Mouse (Mus musculus) gastrocnemius, postnatal 14 days (tissue): ENCODE data around the gene Baz2b. TPM values are rescaled to one million over a fixed set of nuclear protein-coding genes. Genes with fewer than 3 reads are reported as not detected.

ENCODE experiments used
- DNase-seq: peaks from one replicate; pipeline ENCODE4 v3.0.0; 2021; ENCODE audit warnings: mixed read lengths
- intact Hi-C: fragments of 180-260 bp; cut with DNase I; formaldehyde crosslinking; loops from one replicate; pipeline ENCODE4 v1.15.1; 2025; ENCODE audit warnings: low total_unique reads
- total RNA-seq, 2 experiments: library from RNA; stranded (reverse); gene quantifications; 2 replicates each; pipeline ENCODE4 v1.2.3; 2021

Gene Baz2b
- total RNA-seq, 2 experiments from 2014 or later, result 31.2 to 34.9 TPM

DNA sequence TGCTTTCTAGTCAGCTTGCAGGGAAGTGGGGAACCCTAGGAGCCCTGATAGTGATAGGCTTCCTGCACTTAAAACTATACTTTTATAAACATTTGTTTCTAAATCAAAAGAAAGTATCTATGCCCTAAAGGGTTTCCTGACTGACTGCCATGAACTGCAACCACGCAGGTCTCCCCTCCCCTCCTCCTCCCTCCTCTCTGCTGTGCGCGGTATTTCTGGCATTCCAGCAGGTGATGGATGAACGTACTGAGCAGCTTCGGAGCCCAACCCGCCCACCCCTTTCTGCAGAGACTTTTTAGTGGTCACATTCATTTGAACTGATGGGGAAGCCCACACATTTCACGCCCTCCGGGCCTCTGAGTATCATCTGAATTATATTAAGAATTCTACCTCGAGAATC lies 273.3 kb downstream of the Baz2b start:
- DNase-seq, result no peak
- intact Hi-C loops, result no loop called here

- intact Hi-C loops, result loop anchor here (1.0 kb wide), 1 partner anchor 20 kb away; no protein-coding TSS in a partner anchor
- DNase-seq, result no peak
Observed at GRCm38 (mm10) chr2:59933129-59933528, 276.5 kb downstream of the Baz2b start.

GRCm38 (mm10) chr2:59932244-59932643 lies 277.4 kb downstream of the Baz2b start:
- intact Hi-C loops, result no loop called here
- no peak for DNase-seq

DNA sequence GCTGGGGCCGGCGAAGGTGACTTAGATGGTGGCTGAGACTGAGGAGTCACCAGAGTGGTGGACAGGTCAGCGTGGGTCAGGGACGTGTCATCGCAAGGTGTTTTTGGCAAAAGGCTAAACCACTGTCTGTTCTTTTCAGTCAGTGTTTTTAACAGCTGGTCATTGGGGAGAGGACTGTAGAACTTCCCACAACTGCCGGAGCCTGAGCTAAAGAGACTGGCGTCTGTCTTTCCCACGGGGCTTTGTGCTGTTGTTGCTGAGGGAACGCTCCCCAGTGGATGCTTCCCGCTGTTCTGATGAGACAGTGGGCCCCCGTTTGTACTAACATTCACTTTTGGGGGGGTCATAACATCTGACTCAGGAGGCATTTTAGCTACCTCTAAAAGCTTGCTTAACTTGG lies 296.0 kb downstream of the Baz2b start:
- intact Hi-C loops, result loop anchor here (1.0 kb wide), 1 partner anchor 20 kb away; no protein-coding TSS in a partner anchor

DNA sequence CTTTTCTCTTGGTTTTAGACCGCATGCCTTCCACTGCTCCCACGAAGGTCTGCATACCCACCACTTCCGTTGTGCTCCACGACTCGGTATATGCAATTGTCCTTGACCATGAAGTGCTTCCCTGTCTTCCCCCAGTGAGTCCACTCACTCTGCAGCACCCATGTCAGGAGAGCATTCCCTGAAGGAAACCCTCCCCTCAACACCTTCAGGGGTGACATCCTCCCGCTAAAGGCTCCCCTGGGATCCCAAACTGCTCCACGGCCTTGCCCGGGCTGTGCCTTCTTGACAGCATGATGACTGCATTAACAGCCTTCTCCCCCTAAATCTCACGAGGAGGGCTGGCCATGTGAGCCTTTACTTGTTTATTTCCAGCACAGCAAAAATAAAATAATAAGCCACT lies 301.6 kb downstream of the Baz2b start:
- DNase-seq, result no peak
- intact Hi-C loops, result no loop called here

More for the DNA sequence above, 296.0 kb downstream of the Baz2b start:
- no peak for DNase-seq

GRCm38 (mm10) chr2:59904007-59904406 lies 305.6 kb downstream of the Baz2b start:
- intact Hi-C loops, result no loop called here
- no peak for DNase-seq

DNA sequence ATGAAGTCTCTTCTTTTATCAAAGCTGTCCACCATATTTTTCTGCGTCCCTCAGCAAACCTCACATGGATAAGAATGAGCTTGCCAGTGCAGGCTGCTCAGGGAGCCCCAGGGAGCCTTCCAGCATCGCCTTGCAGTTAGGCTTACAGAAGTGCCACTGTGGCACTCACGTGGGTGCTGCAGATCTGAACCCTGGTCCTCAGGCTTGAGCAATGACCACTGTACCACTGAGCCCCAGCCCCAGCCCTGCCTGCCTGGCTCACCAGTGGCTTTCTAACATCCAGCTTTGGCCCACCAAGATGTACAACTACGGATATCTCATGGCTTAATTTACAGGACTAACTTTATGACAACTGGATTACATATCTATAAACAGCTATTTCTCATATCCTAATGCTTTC lies 311.0 kb downstream of the Baz2b start:
- intact Hi-C loops, result no loop called here
- no peak for DNase-seq

- intact Hi-C loops, result no loop called here
- DNase-seq, result no peak
Observed at GRCm38 (mm10) chr2:59898105-59898504, 311.5 kb downstream of the Baz2b start.

- intact Hi-C loops, result no loop called here
- no peak for DNase-seq
Observed at GRCm38 (mm10) chr2:59896837-59897236, 312.8 kb downstream of the Baz2b start.

DNA sequence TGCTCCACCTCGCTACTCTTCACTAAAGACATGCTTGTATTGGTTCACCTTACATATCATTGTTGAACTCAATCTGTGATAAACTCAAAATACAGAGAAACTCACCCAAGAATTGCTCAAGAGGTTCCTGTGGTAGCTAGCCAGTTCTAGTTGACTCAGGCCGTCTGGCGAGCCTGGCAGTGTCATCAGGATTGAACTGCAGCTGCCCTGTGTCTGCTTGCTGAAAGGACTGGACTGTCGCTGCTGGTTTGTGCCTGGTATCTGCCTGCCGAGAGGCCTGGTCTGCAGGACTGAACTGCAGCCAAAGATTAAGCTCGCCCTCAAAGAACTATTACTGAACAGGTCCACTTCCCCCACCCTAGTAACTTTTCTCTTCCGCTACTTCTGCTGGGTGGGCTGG lies 313.2 kb downstream of the Baz2b start:
- intact Hi-C loops, result no loop called here
- DNase-seq, result no peak

GRCm38 (mm10) chr2:59889699-59890098 lies 319.9 kb downstream of the Baz2b start:
- intact Hi-C loops, result no loop called here
- no peak for DNase-seq

DNA sequence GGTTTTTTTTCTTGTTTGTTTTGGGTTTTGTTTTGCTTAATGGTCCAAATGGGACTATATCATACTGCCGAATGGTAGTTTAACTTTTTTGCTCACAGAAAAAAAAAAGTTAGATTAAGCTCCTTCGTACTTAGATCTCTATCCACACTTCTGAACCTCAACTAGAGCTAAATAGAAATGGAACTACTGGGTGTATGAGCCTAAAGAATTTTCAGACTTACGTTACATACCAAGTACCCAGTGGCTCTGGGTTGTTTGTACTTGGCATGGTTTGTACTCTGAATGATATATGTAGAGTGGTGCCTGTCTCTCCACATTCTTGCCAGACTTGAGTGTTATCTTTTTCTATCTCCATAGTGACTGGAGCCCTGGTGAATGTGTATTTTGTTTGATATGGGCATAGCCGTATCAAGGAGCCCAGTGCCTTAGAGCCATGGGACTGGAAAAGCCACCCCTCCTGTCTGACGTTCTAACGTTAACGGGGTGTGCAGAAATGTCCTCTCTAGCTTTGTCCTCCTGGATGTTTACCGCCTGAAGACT lies 326.8 kb downstream of the Baz2b start:
- DNase-seq, result no peak
- intact Hi-C loops, result no loop called here

- intact Hi-C loops, result no loop called here
- peak; percentile 95 for DNase-seq
Observed at GRCm38 (mm10) chr2:59881831-59882741, 327.6 kb downstream of the Baz2b start, which contains the start of gene Wdsub1. Gene Wdsub1 (minus strand): TSS chr2:59882591.

DNA sequence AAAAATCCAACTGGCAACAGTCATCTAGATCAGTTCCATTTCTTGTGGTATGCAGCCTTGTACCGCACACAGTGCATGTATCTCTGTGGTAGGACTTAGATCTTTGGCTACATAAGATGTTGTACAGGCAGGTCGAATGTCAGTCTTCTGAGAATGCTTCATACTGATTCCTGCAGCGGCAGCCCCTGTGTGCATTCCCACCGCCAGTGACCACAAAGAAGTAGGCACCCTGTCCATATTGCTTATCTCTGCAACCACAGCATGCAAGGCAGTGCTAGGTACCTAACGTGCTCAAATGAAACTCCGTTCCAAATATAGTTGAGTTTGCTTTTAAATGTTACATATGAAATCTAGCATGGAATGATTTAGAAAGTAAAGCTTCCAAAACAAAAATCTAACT lies 328.2 kb downstream of the Baz2b start:
- intact Hi-C loops, result no loop called here

GRCm38 (mm10) chr2:59878221-59878620 lies 331.4 kb downstream of the Baz2b start:
- intact Hi-C loops, result no loop called here

More for the DNA sequence above, 328.2 kb downstream of the Baz2b start:
- DNase-seq, result no peak

GRCm38 (mm10) chr2:59877335-59877734 lies 332.3 kb downstream of the Baz2b start:
- intact Hi-C loops, result no loop called here
- no peak for DNase-seq

More at GRCm38 (mm10) chr2:59878221-59878620, 331.4 kb downstream of the Baz2b start:
- DNase-seq, result no peak

GRCm38 (mm10) chr2:59876482-59876881 lies 333.2 kb downstream of the Baz2b start:
- intact Hi-C loops, result no loop called here
- DNase-seq, result no peak

GRCm38 (mm10) chr2:59870526-59870925 lies 339.1 kb downstream of the Baz2b start:
- intact Hi-C loops, result no loop called here

DNA sequence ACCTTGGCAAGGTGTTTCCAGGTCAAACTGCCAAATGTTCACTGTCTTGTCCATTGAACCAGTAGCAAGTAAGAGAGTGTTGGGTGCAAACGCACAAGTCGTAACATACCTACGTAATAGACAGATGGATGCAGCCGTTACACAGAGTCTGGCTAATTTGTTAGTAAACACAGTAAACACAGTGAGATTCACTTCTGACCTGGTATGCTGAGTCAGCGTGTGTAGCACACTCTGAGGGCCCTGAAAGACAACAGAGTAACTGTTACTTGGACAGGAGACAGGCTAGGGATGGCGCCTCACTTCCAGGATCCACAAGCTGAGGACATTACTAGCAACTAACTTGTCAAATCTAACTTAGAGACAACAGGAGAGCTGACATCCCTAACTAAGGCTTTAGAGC lies 347.0 kb downstream of the Baz2b start:
- intact Hi-C loops, result no loop called here
- DNase-seq, result no peak

More at GRCm38 (mm10) chr2:59870526-59870925, 339.1 kb downstream of the Baz2b start:
- no peak for DNase-seq

- no peak for DNase-seq
- intact Hi-C loops, result no loop called here
Observed at GRCm38 (mm10) chr2:59854363-59854762, 355.3 kb downstream of the Baz2b start.

DNA sequence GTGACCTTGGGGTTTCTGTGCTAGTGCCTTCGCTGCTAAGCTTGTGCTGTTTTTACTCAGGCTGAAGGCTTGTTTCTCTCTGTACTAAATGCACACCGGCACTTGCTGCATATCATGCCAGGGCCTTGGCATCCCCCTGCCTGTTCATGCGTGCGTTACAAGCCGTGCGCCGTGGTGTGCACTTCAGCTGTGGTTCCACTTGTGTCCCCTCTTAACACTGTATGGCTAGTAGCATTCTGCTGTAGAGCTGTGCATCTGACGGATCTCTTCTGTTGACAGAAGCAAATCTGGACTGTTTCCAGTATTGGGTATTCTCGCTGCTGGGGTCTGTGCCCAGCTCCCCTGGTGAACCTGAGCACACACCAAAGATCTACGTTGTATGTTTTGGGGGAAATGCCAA lies 356.1 kb downstream of the Baz2b start:
- no peak for DNase-seq
- intact Hi-C loops, result no loop called here
